ENCODE assay signal across 9 mouse cellular contexts in the genomic region with DNA sequence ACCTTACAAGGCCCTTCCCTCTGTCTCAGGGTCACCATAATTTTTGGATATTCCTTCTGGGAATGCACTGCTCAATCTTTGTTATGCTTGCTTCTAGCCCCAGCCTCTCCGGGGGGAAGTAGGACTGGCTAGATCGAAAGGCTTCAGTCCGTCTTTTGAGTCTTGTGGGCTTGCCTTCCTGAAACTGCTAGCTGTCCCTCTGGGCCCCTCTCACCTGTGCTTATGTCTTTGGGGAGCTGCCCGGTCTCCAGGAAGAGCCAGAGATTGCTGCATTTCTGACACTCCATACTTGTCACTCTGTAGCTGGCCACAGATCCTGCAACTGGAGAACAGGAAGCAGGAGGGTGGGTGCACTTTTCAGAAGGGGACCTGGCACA. TPM values are rescaled to one million over a fixed set of nuclear protein-coding genes. Genes with fewer than 3 reads are reported as not detected.
DNase-seq lines count a peak whose midpoint lies in the region; ATAC-seq lines count a peak whose summit lies in the region.
"Had no signal": no experiment of that assay in that cellular context is flagged by ENCODE, and none has a peak within 500 bp of the region (broad histone marks: within the 10 kb centered on the region; RNA-seq: fewer than 3 reads in every experiment).

No protein-coding gene starts in this region.

- H3K4me1 ChIP-seq in lung, embryonic 16.5 days (replicated peaks; ENCODE audit: control insufficient read depth, insufficient read depth, low read length), result peaks cover 6% of the 10 kb centered on the region; the same call in 1 of the 2 replicates
- H3K4me1 ChIP-seq in limb, embryonic 15.5 days, result peaks cover 27% of the 10 kb centered on the region
- H3K4me1 ChIP-seq in stomach, embryonic 15.5 days, result peaks cover 10% of the 10 kb centered on the region; the same call in 1 of the 2 replicates

- peak overlapping the region; percentile 93 for H3K4me2 ChIP-seq in lung, embryonic 16.5 days (ENCODE audit: low read depth, low read length)
- peak overlapping the region; percentile 82 for H3K4me2 ChIP-seq in limb, embryonic 15.5 days
- peak overlapping the region; percentile 87 for H3K4me2 ChIP-seq in stomach, embryonic 15.5 days

- peak; percentile 91 for DNase-seq in heart, adult 11 months
- DNase-seq in heart, adult 9 months (ENCODE audit: low spot score in 2 of 2), result no peak
- DNase-seq in lung, adult 18-20 months, result no peak
- DNase-seq in cerebellum, postnatal 4 days (ENCODE audit: low spot score in 2 of 2), result no peak
- DNase-seq in spleen, postnatal 4 days (ENCODE audit: low spot score in 2 of 2), result no peak

- no peaks in the 10 kb centered on the region for H3K36me3 ChIP-seq in lung, embryonic 16.5 days (ENCODE audit: control insufficient read depth, insufficient read depth, low read length)
- no peaks in the 10 kb centered on the region for H3K36me3 ChIP-seq in limb, embryonic 15.5 days
- no peaks in the 10 kb centered on the region for H3K36me3 ChIP-seq in stomach, embryonic 15.5 days

- 0 out of 2 replicates have a peak overlapping the region, but pooled peaks have one; percentile 28 for H3K9ac ChIP-seq in lung, embryonic 16.5 days (ENCODE audit: low read length)
- H3K9ac ChIP-seq in limb, embryonic 15.5 days, result peak overlapping the region; percentile 14; the same call in 1 of the 2 replicates
- H3K9ac ChIP-seq in stomach, embryonic 15.5 days, result no peak overlapping the region

- H3K27ac ChIP-seq in lung, embryonic 16.5 days (ENCODE audit: low read length), result peak overlapping the region; percentile 18; the same call in 1 of the 2 replicates
- peak overlapping the region; percentile 85; the same call in 1 of the 2 replicates for H3K27ac ChIP-seq in limb, embryonic 15.5 days
- H3K27ac ChIP-seq in stomach, embryonic 15.5 days, result no peak overlapping the region

- ATAC-seq in lung, embryonic 16.5 days (ENCODE audit: low read depth), result 0 out of 2 replicates have a peak, but pooled peaks have one; percentile 11
- no peak for ATAC-seq in limb, embryonic 15.5 days (ENCODE audit: insufficient number of reproducible peaks, low FRiP score, low TSS enrichment, low read depth)
- no peak for ATAC-seq in stomach, embryonic 15.5 days (ENCODE audit: insufficient read depth, low FRiP score, low read depth)

- H3K27me3 ChIP-seq in lung, embryonic 16.5 days (ENCODE audit: control insufficient read depth, insufficient read depth, low read depth, low read length), result peaks cover 19% of the 10 kb centered on the region
- peaks cover 33% of the 10 kb centered on the region for H3K27me3 ChIP-seq in limb, embryonic 15.5 days
- peaks cover 23% of the 10 kb centered on the region for H3K27me3 ChIP-seq in stomach, embryonic 15.5 days (replicated peaks)

- peak overlapping the region; percentile 63; the same call in 1 of the 2 replicates for H3K4me3 ChIP-seq in lung, embryonic 16.5 days (ENCODE audit: low read length)
- H3K4me3 ChIP-seq in limb, embryonic 15.5 days, result peak overlapping the region; percentile 53; the same call in 1 of the 2 replicates
- no peak overlapping the region for H3K4me3 ChIP-seq in stomach, embryonic 15.5 days (replicated peaks)

- 74% methylated on average over 4 of the region's 4 CpGs for WGBS in lung, embryonic 16.5 days
- 75% methylated on average over 4 of the region's 4 CpGs for WGBS in limb, embryonic 15.5 days
- 76% methylated on average over 4 of the region's 4 CpGs for WGBS in stomach, embryonic 15.5 days

- H3K9me3 ChIP-seq in lung, embryonic 16.5 days (ENCODE audit: control insufficient read depth, low read length), result no peaks in the 10 kb centered on the region
- H3K9me3 ChIP-seq in limb, embryonic 15.5 days, result no peaks in the 10 kb centered on the region
- no peaks in the 10 kb centered on the region for H3K9me3 ChIP-seq in stomach, embryonic 15.5 days

RNA-seq across cellular contexts. Expression of a gene that starts 1.0 kb away (rescaled TPM):
- 30.5 and 35.6 TPM in 2 replicates for polyA plus RNA-seq in lung, embryonic 16.5 days (2015; fragmentation: Nextera tagmentation; extraction: Ambion mirVana)
- 27.3 and 28.7 TPM in 2 replicates for polyA plus RNA-seq in limb, embryonic 15.5 days (2015; fragmentation: Nextera tagmentation; extraction: Ambion mirVana)
- polyA plus RNA-seq in stomach, embryonic 15.5 days (2015; fragmentation: Nextera tagmentation; extraction: Ambion mirVana), result 24.3 and 25.0 TPM in 2 replicates

RNA-seq across cellular contexts. Expression of a gene that starts 3.4 kb away (rescaled TPM):
- 0.14 and 0.15 TPM in 2 replicates for polyA plus RNA-seq in lung, embryonic 16.5 days (2015; fragmentation: Nextera tagmentation; extraction: Ambion mirVana)
- polyA plus RNA-seq in limb, embryonic 15.5 days (2015; fragmentation: Nextera tagmentation; extraction: Ambion mirVana), result 0.12 and 0.14 TPM in 2 replicates
- 0.19 and 0.21 TPM in 2 replicates for polyA plus RNA-seq in stomach, embryonic 15.5 days (2015; fragmentation: Nextera tagmentation; extraction: Ambion mirVana)
- polyA plus RNA-seq: thymus, adult 2 months had no signal

RNA-seq across cellular contexts. Expression of a gene that starts 7.0 kb away (rescaled TPM):
- 3.5 and 10.6 TPM in 2 replicates for polyA plus RNA-seq in lung, embryonic 16.5 days (2015; fragmentation: Nextera tagmentation; extraction: Ambion mirVana)
- 2.7 and 3.7 TPM in 2 replicates for polyA plus RNA-seq in limb, embryonic 15.5 days (2015; fragmentation: Nextera tagmentation; extraction: Ambion mirVana)
- polyA plus RNA-seq in stomach, embryonic 15.5 days (2015; fragmentation: Nextera tagmentation; extraction: Ambion mirVana), result 4.0 and 6.2 TPM in 2 replicates

RNA-seq across cellular contexts. Expression of a gene that starts 12.5 kb away (rescaled TPM):
- 60.7 and 61.8 TPM in 2 replicates for polyA plus RNA-seq in lung, embryonic 16.5 days (2015; fragmentation: Nextera tagmentation; extraction: Ambion mirVana)
- polyA plus RNA-seq in limb, embryonic 15.5 days (2015; fragmentation: Nextera tagmentation; extraction: Ambion mirVana), result 73.6 and 74.9 TPM in 2 replicates
- polyA plus RNA-seq in stomach, embryonic 15.5 days (2015; fragmentation: Nextera tagmentation; extraction: Ambion mirVana), result 64.2 and 65.6 TPM in 2 replicates

RNA-seq across cellular contexts. Expression of a gene that starts 32.1 kb away (rescaled TPM):
- polyA plus RNA-seq in lung, embryonic 16.5 days (2015; fragmentation: Nextera tagmentation; extraction: Ambion mirVana), result 0.33 TPM in 1 of 2 replicates, not detected in the other
- not detected in 2 replicates for polyA plus RNA-seq in limb, embryonic 15.5 days (2015; fragmentation: Nextera tagmentation; extraction: Ambion mirVana)
- polyA plus RNA-seq in stomach, embryonic 15.5 days (2015; fragmentation: Nextera tagmentation; extraction: Ambion mirVana), result not detected in 2 replicates
